Mouse (Mus musculus) layer of hippocampus, adult 9-10 months (tissue): ENCODE results near the gene Aim2.
"Not testable (repeated sequence)": the region's sequence is repeated elsewhere in the genome, so short reads cannot be mapped to it uniquely, and the experiment has no call there.

Source experiments
- DNase-seq: peaks from one replicate; pipeline ENCODE4 v3.0.0; 2022; ENCODE audit warnings: low spot score

Gene Aim2

DNA sequence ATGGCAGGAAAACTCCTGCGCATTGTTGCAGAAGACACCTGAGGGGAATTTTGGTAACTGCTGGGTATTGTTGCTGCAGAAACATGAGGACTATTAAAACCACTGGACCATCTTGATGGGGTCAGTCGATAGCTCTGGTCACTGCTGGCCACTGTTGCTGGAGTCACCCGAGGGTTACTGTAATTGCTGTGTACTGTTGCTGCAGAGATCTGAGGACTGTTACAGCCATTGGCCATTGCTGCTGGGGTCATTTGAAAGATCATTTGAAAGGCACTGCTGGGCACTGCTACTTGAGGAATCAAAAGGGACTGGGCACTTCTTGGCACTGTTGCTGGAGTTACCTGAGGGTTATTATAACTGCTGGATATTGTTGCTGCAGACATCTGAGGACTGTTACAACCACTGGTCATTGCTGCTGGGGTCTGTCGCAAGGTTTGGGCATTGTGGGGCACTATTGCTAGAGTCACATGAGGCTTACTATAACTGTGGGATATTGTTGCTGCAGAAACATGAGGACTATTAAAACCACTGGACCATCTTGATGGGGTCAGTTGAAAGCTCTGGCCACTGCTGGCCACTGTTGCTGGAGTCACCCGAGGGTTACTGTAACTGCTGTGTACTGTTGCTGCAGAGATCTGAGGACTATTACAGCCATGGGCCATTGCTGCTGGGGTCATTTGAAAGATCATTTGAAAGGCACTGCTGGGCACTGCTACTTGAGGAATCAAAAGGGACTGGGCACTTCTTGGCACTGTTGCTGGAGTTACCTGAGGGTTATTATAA, 129.9 kb downstream of the Aim2 start:
- not testable (repeated sequence) for DNase-seq

DNA sequence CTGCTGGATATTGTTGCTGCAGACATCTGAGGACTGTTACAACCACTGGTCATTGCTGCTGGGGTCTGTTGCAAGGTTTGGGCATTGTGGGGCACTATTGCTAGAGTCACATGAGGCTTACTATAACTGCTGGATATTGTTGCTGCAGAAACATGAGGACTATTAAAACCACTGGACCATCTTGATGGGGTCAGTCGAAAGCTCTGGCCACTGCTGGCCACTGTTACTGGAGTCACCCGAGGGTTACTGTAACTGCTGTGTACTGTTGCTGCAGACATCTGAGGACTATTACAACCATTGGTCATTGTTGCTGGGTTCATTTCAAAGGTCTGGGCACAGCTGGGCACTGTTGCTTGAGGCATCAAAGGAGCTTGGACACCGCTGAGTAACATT, 130.5 kb downstream of the Aim2 start:
- not testable (repeated sequence) for DNase-seq

DNA sequence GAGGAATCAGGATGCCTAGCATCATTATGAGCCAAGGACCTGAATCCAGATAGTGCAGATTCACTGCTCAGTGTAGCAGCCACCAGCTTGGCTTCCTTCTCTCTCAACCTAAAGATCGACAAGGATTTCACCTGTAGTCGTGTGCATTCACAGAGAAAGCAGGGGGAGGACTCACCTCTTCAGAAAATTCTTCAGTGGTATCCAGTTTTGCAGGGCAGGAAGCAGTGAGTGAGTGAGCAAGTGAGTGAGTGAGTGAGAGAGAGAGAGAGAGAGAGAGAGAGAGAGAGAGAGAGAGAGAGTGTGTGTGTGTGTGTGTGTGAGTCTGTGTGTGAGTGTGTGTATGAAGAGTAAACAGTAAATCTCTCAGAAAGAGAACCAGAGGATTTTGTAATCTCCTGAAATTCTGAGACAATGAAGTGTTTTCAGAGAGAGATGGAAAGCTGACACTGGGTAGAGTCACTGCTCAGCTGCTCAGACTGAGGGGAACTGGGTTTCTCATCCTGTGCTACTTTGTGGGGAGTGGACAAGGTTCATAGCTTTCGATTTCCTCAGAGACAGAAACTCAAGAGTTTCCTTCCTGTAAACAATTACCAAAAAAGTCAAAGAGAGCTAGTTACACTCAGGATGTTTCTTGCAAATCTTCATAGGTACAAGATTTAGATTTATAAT, 140.3 kb downstream of the Aim2 start, which contains the start of gene Ifi206:
Gene Ifi206 (minus strand): TSS at position 230 of the 669 bp plus-strand sequence.
- not testable (repeated sequence) for DNase-seq

DNA sequence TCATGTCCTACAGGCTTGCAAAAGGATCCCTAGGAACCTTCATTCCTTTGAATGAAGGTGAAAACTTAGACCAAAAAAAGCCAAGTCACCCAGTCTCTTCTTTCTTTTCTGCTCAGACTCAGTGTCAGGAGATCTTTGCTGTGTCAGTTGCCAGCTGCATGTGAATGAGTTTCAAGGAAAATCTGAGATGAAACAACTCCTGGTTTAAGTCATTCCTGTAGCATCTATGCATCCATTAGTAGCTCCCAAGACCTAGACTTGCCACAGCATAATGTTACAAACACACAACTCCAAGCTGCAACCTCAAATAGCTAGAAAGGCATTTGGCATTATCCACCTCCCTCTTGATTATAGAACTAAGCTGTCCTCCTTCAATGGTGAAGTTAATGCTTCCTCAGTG, 140.8 kb downstream of the Aim2 start:
- not testable (repeated sequence) for DNase-seq

DNA sequence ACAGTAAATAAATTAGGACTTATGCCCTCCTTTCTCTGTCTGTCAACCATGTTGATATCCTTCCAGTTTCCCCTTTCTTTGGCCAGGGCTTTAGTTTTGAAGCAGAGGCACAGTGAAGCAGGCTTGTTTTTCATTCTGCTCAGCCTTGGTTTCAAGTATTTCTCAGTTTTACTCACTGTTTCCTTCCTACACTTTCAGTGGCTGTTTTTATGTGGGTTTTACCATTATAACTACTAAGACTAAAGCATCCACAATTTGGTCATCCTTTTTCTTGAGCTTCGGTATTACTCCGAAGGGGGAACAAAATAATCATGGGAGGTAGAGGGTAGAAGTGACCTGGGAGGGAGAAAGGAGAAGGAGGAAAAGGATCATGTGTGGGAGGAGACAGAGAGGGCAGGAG, 159.9 kb downstream of the Aim2 start:
- DNase-seq = not testable (repeated sequence)
